Mouse (Mus musculus) E14TG2a.4 (cell line): ENCODE results near the gene 9230102O04Rik.

Source experiments
- CTCF ChIP-seq: conservative IDR thresholded peaks from 2 replicates; pipeline ENCODE4 v1.5.1; 2014; ENCODE audit warnings: low read length
- NANOG ChIP-seq: IDR thresholded peaks from 2 replicates; pipeline ENCODE4 v1.6.1; 2014; ENCODE audit warnings: borderline replicate concordance, low read length, mixed read lengths
- POU5F1 ChIP-seq: IDR thresholded peaks from 2 replicates; pipeline ENCODE4 v1.6.1; 2014; ENCODE audit warnings: low read length, borderline replicate concordance

- TF ChIP-seq CTCF (no peak), POU5F1 (no peak), NANOG (no peak)
Observed at GRCm38 (mm10) chr2:9905995-9906394, 16.7 kb upstream of the 9230102O04Rik start.
